In the genomic region with DNA sequence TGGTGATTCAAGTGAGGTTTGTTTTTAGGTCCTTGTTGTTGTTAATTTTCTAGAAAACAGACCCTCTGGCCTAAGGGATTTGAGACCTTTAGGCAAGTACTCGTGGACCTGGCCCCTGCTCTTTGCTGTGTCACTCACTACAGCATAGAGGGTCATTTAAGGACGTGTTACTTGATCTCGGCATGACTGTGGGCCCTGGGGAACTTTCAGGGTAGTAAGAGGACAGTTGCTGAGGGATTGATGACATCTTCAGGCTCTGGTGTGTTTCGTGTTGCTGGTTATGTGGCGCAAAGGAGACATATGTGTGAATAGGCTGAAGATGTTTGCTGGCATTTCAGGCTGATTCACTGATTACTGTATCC, we compare ENCODE assay signal across 15 mouse cellular contexts. TPM values are rescaled to one million over a fixed set of nuclear protein-coding genes. Genes with fewer than 3 reads are reported as not detected.
DNase-seq lines count a peak whose midpoint lies in the region; ATAC-seq lines count a peak whose summit lies in the region.
"Had no signal": no experiment of that assay in that cellular context is flagged by ENCODE, and none has a peak within 500 bp of the region (broad histone marks: within the 10 kb centered on the region; RNA-seq: fewer than 3 reads in every experiment).

No protein-coding gene starts in this region.

- H3K27ac ChIP-seq in heart, embryonic 12.5 days (ENCODE audit: poor library complexity, severe bottlenecking) = no peak overlapping the region
- peak overlapping the region; percentile 82 for H3K27ac ChIP-seq in liver, embryonic 13.5 days
- H3K27ac ChIP-seq in forebrain, embryonic 14.5 days (ENCODE audit: low read depth, low read length) = no peak overlapping the region
- H3K27ac ChIP-seq in limb, embryonic 10.5 days = no peak overlapping the region

- no peaks in the 10 kb centered on the region for H3K27me3 ChIP-seq in heart, embryonic 12.5 days (replicated peaks)
- H3K27me3 ChIP-seq in liver, embryonic 13.5 days = no peaks in the 10 kb centered on the region
- no peaks in the 10 kb centered on the region for H3K27me3 ChIP-seq in forebrain, embryonic 14.5 days (replicated peaks; ENCODE audit: control insufficient read depth, insufficient read depth, low read length)
- no peaks in the 10 kb centered on the region for H3K27me3 ChIP-seq in limb, embryonic 10.5 days (ENCODE audit: low read depth, poor library complexity, severe bottlenecking)

- no peak for ATAC-seq in heart, embryonic 12.5 days (ENCODE audit: insufficient number of reproducible peaks, low FRiP score)
- ATAC-seq in liver, embryonic 13.5 days (ENCODE audit: low read depth) = 0 out of 2 replicates have a peak, but pooled peaks have one; percentile 20
- no peak for ATAC-seq in forebrain, embryonic 14.5 days
- ATAC-seq: activated CD4-positive, CD25-positive, alpha-beta regulatory T cell, adult 4 months had no signal

- peaks cover 8% of the 10 kb centered on the region for H3K4me1 ChIP-seq in heart, embryonic 12.5 days (replicated peaks)
- peaks cover 64% of the 10 kb centered on the region for H3K4me1 ChIP-seq in liver, embryonic 13.5 days (replicated peaks)
- H3K4me1 ChIP-seq in forebrain, embryonic 14.5 days (ENCODE audit: control insufficient read depth, insufficient read depth, low read length) = no peaks in the 10 kb centered on the region
- H3K4me1 ChIP-seq in limb, embryonic 10.5 days = peaks cover 8% of the 10 kb centered on the region

- no peaks in the 10 kb centered on the region for H3K36me3 ChIP-seq in heart, embryonic 12.5 days
- peaks cover 65% of the 10 kb centered on the region for H3K36me3 ChIP-seq in liver, embryonic 13.5 days
- H3K36me3 ChIP-seq in forebrain, embryonic 14.5 days (ENCODE audit: control insufficient read depth, insufficient read depth, low read length) = peaks cover under 1% of the 10 kb centered on the region; the same call in 1 of the 2 replicates
- peaks cover 6% of the 10 kb centered on the region for H3K36me3 ChIP-seq in limb, embryonic 10.5 days

- no peak overlapping the region for H3K9ac ChIP-seq in heart, embryonic 12.5 days
- peak overlapping the region; percentile 64 for H3K9ac ChIP-seq in liver, embryonic 13.5 days
- no peak overlapping the region for H3K9ac ChIP-seq in forebrain, embryonic 14.5 days (ENCODE audit: low read length)

- WGBS in heart, embryonic 12.5 days = 33% methylated on average over 5 of the region's 5 CpGs
- WGBS in liver, embryonic 13.5 days (ENCODE audit: insufficient replicate concordance) = 70% methylated on average over 5 of the region's 5 CpGs
- WGBS in forebrain, embryonic 14.5 days = 86% methylated on average over 5 of the region's 5 CpGs
- 56% methylated on average over 5 of the region's 5 CpGs for WGBS in limb, embryonic 10.5 days

- H3K4me3 ChIP-seq in heart, embryonic 12.5 days = no peak overlapping the region
- H3K4me3 ChIP-seq in liver, embryonic 13.5 days (replicated peaks) = no peak overlapping the region
- H3K4me3 ChIP-seq in forebrain, embryonic 14.5 days (ENCODE audit: low read depth, low read length) = no peak overlapping the region
- H3K4me3 ChIP-seq in limb, embryonic 10.5 days = no peak overlapping the region

- peak; percentile 19 to 28 for DNase-seq in heart, adult 9 months (ENCODE audit: low spot score in 2 of 2)
- DNase-seq in liver, embryonic 13.5 days = no peak
- no peak for DNase-seq in liver
- DNase-seq in gastrocnemius, adult 8-10 months (ENCODE audit: low spot score in 2 of 2) = peak; percentile 59 to 61
- DNase-seq in skeletal muscle tissue, adult 2 months (ENCODE audit: low read depth, low spot score) = peak; percentile 91
- no peak for DNase-seq in forebrain, embryonic 14.5 days (ENCODE audit: low spot score)
- no peak for DNase-seq in limb, embryonic 10.5 days (ENCODE audit: low spot score)
- DNase-seq: adrenal gland, postnatal 25 days; cerebellum, postnatal 10 days; heart, postnatal 36 days; kidney, postnatal 10 days; midbrain, embryonic 14.5 days; right cerebral cortex, adult 18-20 months had no signal

- H3K4me2 ChIP-seq in heart, embryonic 12.5 days = no peak overlapping the region
- peak overlapping the region; percentile 56; the same call in 1 of the 2 replicates for H3K4me2 ChIP-seq in liver, embryonic 13.5 days
- no peak overlapping the region for H3K4me2 ChIP-seq in forebrain, embryonic 14.5 days (ENCODE audit: low read length)

- H3K9me3 ChIP-seq in heart, embryonic 12.5 days (replicated peaks) = no peaks in the 10 kb centered on the region
- H3K9me3 ChIP-seq in liver, embryonic 13.5 days (replicated peaks) = no peaks in the 10 kb centered on the region
- H3K9me3 ChIP-seq in forebrain, embryonic 14.5 days (replicated peaks; ENCODE audit: control insufficient read depth, low read length) = no peaks in the 10 kb centered on the region
- H3K9me3 ChIP-seq in limb, embryonic 10.5 days (replicated peaks) = no peaks in the 10 kb centered on the region

RNA-seq across cellular contexts. Expression of a gene that starts 56.4 kb away (rescaled TPM):
- polyA plus RNA-seq in heart, embryonic 12.5 days (2016; fragmentation: Nextera tagmentation; extraction: Ambion mirVana) = 11.9 and 13.1 TPM in 2 replicates
- 25.6 and 28.7 TPM in 2 replicates for polyA plus RNA-seq in liver, embryonic 13.5 days (2015; fragmentation: Nextera tagmentation; extraction: Ambion mirVana)
- total RNA-seq in gastrocnemius, adult 8-10 months (2022) = 10 to 100 TPM; 16.6 to 23.3 (median 17.0) TPM
- polyA plus RNA-seq in forebrain, embryonic 14.5 days (2014; fragmentation: Nextera tagmentation; extraction: Ambion mirVana) = 45.3 and 58.8 TPM in 2 replicates
- 18.0 and 20.2 TPM in 2 replicates for polyA plus RNA-seq in limb, embryonic 10.5 days (2016; fragmentation: Nextera tagmentation; extraction: Ambion mirVana)
- polyA plus RNA-seq: activated CD4-positive, CD25-positive, alpha-beta regulatory T cell, adult 4 months had no signal

Comparison
In these comparisons a context has a peak if more than half of its experiments do, and no peak if none do; other contexts are left out.
1. DNase-seq: peak in heart, adult 9 months (2 of 2), gastrocnemius, adult 8-10 months (2 of 2) and skeletal muscle tissue, adult 2 months (single experiment); none in liver, embryonic 13.5 days (single experiment), liver (single experiment), forebrain, embryonic 14.5 days (single experiment) and limb, embryonic 10.5 days (single experiment).